Mouse (Mus musculus) myocyte (in vitro differentiated cells): Measurements from ENCODE around the gene Hsd17b14. TPM values are rescaled to one million over a fixed set of nuclear protein-coding genes. Genes with fewer than 3 reads are reported as not detected.
"Not testable (repeated sequence)": the region's sequence is repeated elsewhere in the genome, so short reads cannot be mapped to it uniquely, and the experiment has no call there.

Experiments
- H3K27me3 ChIP-seq: one replicate; pipeline ENCODE4 v1.6.1; 2011; ENCODE audit not compliant: control insufficient read depth, insufficient read depth, insufficient read length
- H3K36me3 ChIP-seq: one replicate; pipeline ENCODE4 v1.6.1; 2011; ENCODE audit not compliant: control insufficient read depth, insufficient read depth
- H3K4me2 ChIP-seq: one replicate; pipeline ENCODE4 v1.6.1; 2011; ENCODE audit warnings: low read depth, control low read depth
- H3K4me3 ChIP-seq: one replicate; pipeline ENCODE4 v1.5.1; 2011; ENCODE audit warnings: mild to moderate bottlenecking, control low read depth, moderate library complexity
- H3K79me2 ChIP-seq: one replicate; pipeline ENCODE4 v1.6.1; 2011; ENCODE audit not compliant: control insufficient read depth, insufficient read depth
- H3ac ChIP-seq: one replicate; pipeline ENCODE4 v1.6.1; 2011; ENCODE audit not compliant: control insufficient read depth, insufficient read length
- CEBPB ChIP-seq: IDR thresholded peaks from 2 replicates; pipeline ENCODE4 v1.6.1; 2011; ENCODE audit warnings: mild to moderate bottlenecking, moderate library complexity; ENCODE audit not compliant: poor library complexity, insufficient read depth, severe bottlenecking
- E2F4 ChIP-seq: IDR thresholded peaks from one replicate; pipeline ENCODE4 v1.6.1; 2011; ENCODE audit warnings: mild to moderate bottlenecking, control low read depth, moderate library complexity; ENCODE audit not compliant: insufficient read depth
- MAX ChIP-seq: IDR thresholded peaks from one replicate; pipeline ENCODE4 v1.6.1; 2011; ENCODE audit warnings: low read depth, mild to moderate bottlenecking, control low read depth
- MYOD1 ChIP-seq, 3 experiments: IDR thresholded peaks; one replicate each; pipeline ENCODE4 v1.6.1; 2011; ENCODE audit warnings: control low read depth in 2 of 3, low read depth in 2 of 3, mild to moderate bottlenecking in 2 of 3, moderate library complexity in 1 of 3; ENCODE audit not compliant: insufficient read length in 2 of 3, control insufficient read depth in 1 of 3
- MYOG ChIP-seq, 3 experiments: IDR thresholded peaks; one replicate each; pipeline ENCODE4 v1.6.1; 2011; ENCODE audit warnings: control low read depth in 2 of 3, low read depth in 2 of 3, mild to moderate bottlenecking in 2 of 3; ENCODE audit not compliant: insufficient read length in 2 of 3, control insufficient read depth in 1 of 3, insufficient read depth in 1 of 3
- POLR2A ChIP-seq: IDR thresholded peaks from one replicate; pipeline ENCODE4 v1.6.1; 2011; ENCODE audit warnings: low read depth, mild to moderate bottlenecking, control low read depth, moderate library complexity; ENCODE audit not compliant: insufficient read length
- POLR2AphosphoS2 ChIP-seq: IDR thresholded peaks from one replicate; pipeline ENCODE4 v1.6.1; 2011; ENCODE audit warnings: low read depth, control low read depth; ENCODE audit not compliant: insufficient read length
- REST ChIP-seq: IDR thresholded peaks from one replicate; pipeline ENCODE4 v1.6.1; 2011; ENCODE audit warnings: mild to moderate bottlenecking, control low read depth, moderate library complexity; ENCODE audit not compliant: insufficient read depth, insufficient read length
- SRF ChIP-seq: IDR thresholded peaks from one replicate; pipeline ENCODE4 v1.6.1; 2011; ENCODE audit warnings: low read depth; ENCODE audit not compliant: control insufficient read depth, insufficient read length
- TCF12 ChIP-seq: IDR thresholded peaks from one replicate; pipeline ENCODE4 v1.6.1; 2011; ENCODE audit warnings: mild to moderate bottlenecking, control low read depth; ENCODE audit not compliant: poor library complexity, insufficient read depth, severe bottlenecking
- TCF3 ChIP-seq: IDR thresholded peaks from one replicate; pipeline ENCODE4 v1.6.1; 2011; ENCODE audit warnings: low read depth, control low read depth; ENCODE audit not compliant: insufficient read length
- USF1 ChIP-seq: IDR thresholded peaks from one replicate; pipeline ENCODE4 v1.6.1; 2011; ENCODE audit warnings: low read depth, mild to moderate bottlenecking, control low read depth, moderate library complexity
- polyA plus RNA-seq: library from polyadenylated mRNA; unstranded; fragments of >200 nt; fragmentation: generic; extraction: Trizol; gene quantifications from one replicate; pipeline ENCODE4 v1.2.1, GENCODE M21; 2012; ENCODE audit warnings: missing spikeins

Hsd17b14 gene
- polyA plus RNA-seq, 1 experiment = 1.9 TPM

DNA sequence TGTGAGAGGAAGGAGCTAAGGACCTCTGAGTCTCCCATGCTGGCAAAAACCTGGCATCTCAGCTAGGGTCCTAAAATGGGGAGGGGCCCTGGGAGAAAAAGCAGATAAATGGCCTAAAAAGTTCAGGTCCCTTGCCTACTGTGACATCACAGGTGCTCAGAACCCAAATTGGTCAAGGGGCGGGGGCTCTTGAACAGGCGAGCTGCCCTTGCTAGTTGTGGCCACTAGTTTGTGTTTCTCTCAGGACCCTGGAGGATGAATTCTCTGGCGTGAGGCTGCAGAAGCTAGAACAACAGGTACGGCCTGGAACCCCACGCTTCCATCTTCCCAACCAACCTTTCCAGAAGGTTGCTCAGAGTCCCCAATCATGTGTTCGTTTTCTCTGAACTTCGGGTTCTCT, 40.3 kb upstream of the Hsd17b14 start:
- H3K4me3 ChIP-seq = no peak overlapping the region
- H3ac ChIP-seq = no peak overlapping the region
- no peak for TF ChIP-seq MAX
- no peak for TF ChIP-seq POLR2AphosphoS2
- no peak for TF ChIP-seq E2F4
- TF ChIP-seq MYOD1 (IDR thresholded peaks at IDR 0.05; ENCODE audit: control insufficient read depth in 1 of 3, insufficient read length in 2 of 3, low read depth in 2 of 3) = no peak
- TF ChIP-seq SRF = no peak
- TF ChIP-seq POLR2A = no peak
- TF ChIP-seq CEBPB = no peak
- no peak for TF ChIP-seq REST
- TF ChIP-seq TCF3 = no peak
- no peak for TF ChIP-seq TCF12
- TF ChIP-seq MYOG (IDR thresholded peaks at IDR 0.05; ENCODE audit: control insufficient read depth in 1 of 3, insufficient read depth in 1 of 3, insufficient read length in 2 of 3, low read depth in 2 of 3) = no peak
- no peak for TF ChIP-seq USF1

DNA sequence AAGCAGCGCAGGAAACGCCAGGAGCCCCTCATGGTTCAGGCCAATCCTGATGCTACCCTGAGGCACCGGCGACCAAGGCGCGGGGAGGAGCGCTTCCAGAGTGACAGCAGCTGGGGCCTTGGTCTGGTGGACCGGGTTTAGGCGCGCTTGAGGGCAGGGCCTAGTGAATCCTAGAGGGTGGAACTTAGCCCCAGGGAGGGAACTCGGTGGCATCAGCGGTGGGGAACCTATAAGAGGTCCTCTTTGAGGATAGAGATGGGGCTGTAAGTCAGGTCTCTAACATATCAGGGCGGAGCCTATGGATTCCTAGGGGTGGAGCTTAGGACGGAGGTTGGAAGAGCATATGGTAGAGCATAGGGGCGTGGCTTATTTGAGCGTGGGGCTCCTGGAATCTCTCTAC, 39.3 kb upstream of the Hsd17b14 start:
- no peaks in the 10 kb centered on the region for H3K27me3 ChIP-seq
- no peak overlapping the region for H3K4me3 ChIP-seq
- no peak overlapping the region for H3K4me2 ChIP-seq
- TF ChIP-seq TCF3 (no peak), REST (no peak), POLR2A (no peak), USF1 (no peak), TCF12 (no peak), MAX (no peak), MYOD1 (IDR thresholded peaks at IDR 0.05; ENCODE audit: control insufficient read depth in 1 of 3, insufficient read length in 2 of 3, low read depth in 2 of 3) (no peak), MYOG (IDR thresholded peaks at IDR 0.05; ENCODE audit: control insufficient read depth in 1 of 3, insufficient read depth in 1 of 3, insufficient read length in 2 of 3, low read depth in 2 of 3) (no peak), CEBPB (no peak), E2F4 (no peak), SRF (no peak), POLR2AphosphoS2 (no peak)
- H3ac ChIP-seq = no peak overlapping the region
- H3K79me2 ChIP-seq = no peaks in the 10 kb centered on the region
- H3K36me3 ChIP-seq = no peaks in the 10 kb centered on the region

More for the DNA sequence above, 40.3 kb upstream of the Hsd17b14 start:
- no peaks in the 10 kb centered on the region for H3K36me3 ChIP-seq
- no peaks in the 10 kb centered on the region for H3K27me3 ChIP-seq
- no peaks in the 10 kb centered on the region for H3K79me2 ChIP-seq
- no peak overlapping the region for H3K4me2 ChIP-seq

DNA sequence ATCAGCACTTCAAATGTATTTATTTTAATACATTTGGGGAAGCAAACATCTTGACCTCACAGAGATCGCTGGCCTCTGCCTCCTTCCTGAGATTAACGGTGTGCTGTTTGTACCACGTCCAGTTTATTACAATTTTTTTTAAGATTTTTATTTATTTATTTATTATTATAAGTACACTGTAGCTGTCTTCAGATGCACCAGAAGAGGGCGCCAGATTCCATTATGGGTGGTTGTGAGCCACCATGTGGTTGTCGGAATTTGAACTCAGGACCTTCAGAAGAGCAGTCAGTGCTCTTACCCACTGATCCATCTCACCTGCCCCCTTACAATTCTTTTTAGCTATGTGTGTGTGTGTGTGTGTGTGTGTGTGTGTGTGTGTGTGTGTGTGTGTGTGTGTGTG, 37.8 kb upstream of the Hsd17b14 start:
- not testable (repeated sequence) for H3K4me3 ChIP-seq, H3K36me3 ChIP-seq, H3K27me3 ChIP-seq, H3K4me2 ChIP-seq, H3K79me2 ChIP-seq, H3ac ChIP-seq

DNA sequence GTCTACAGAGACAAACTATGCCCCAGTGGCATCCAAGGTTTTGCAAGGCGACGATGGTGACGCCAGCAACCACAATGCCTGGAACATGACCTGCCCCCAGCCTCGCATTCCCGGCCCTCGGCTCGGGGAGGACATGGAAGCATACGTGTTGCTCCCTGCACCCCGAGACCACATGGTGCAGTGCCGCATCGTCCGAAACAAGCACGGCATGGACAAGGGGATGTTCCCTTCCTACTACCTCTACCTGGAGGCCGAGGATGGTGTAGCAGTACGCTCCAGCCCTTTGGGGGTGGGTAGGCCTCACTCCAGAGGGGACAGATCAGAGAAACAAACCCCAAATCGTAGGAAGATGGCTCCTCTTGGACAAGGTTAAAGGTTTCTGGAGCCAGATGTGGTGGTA, 36.1 kb upstream of the Hsd17b14 start:
- no peak for TF ChIP-seq SRF
- no peak for TF ChIP-seq USF1
- no peak for TF ChIP-seq POLR2AphosphoS2
- no peak for TF ChIP-seq E2F4
- no peak for TF ChIP-seq MYOD1 (IDR thresholded peaks at IDR 0.05; ENCODE audit: control insufficient read depth in 1 of 3, insufficient read length in 2 of 3, low read depth in 2 of 3)
- no peak for TF ChIP-seq TCF12
- no peak for TF ChIP-seq REST
- TF ChIP-seq MAX = no peak
- no peak for TF ChIP-seq CEBPB
- TF ChIP-seq TCF3 = no peak
- no peak for TF ChIP-seq MYOG (IDR thresholded peaks at IDR 0.05; ENCODE audit: control insufficient read depth in 1 of 3, insufficient read depth in 1 of 3, insufficient read length in 2 of 3, low read depth in 2 of 3)
- Histone ChIP-seq H3K4me3 (no peak overlapping the region), H3K36me3 (peaks cover 19% of the 10 kb centered on the region), H3K79me2 (peaks cover 5% of the 10 kb centered on the region), H3ac (no peak overlapping the region), H3K27me3 (no peaks in the 10 kb centered on the region), H3K4me2 (no peak overlapping the region)

DNA sequence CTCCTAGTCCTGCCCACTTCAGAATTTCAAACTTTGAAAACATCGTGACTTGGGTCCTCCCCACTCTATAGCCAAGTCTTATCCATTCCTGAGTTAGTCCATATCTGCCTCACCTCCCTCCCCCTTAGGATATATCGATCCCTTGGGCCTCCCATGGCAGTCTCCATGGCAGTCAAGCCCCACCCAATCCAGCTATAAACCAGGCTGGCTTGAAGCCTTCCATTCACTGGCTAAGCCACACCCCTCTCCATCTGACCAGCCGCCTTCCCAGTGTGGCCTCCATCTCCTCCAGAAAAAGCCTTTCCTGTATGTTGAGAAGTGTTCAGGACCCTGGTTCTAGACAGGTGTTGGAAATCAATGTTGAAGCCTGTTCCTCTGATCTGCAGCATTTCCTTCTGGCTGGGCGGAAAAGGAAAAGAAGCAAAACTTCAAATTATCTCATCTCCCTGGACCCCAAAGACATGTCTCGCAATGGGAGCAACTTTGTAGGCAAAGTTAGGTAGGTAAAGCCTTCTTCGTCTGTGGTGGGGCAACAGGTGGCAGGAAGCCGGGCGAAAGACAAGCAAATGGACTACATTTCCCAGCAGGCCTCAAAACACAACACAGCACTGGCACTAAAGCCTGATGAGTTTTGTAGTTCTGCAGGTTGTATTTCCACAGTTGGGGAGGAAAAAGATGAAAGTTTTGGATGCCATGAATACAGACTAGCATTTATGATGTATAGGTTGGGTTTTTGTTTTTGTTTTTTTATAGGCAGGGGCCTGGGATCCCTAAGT, 35.2 kb upstream of the Hsd17b14 start:
- no peak for TF ChIP-seq SRF
- peak in 1 of 3 experiments; percentile 19 for TF ChIP-seq MYOD1 (IDR thresholded peaks at IDR 0.05; ENCODE audit: control insufficient read depth in 1 of 3, insufficient read length in 2 of 3, low read depth in 2 of 3)
- H3K79me2 ChIP-seq = peaks cover 14% of the 10 kb centered on the region
- H3K27me3 ChIP-seq = no peaks in the 10 kb centered on the region
- no peak overlapping the region for H3K4me3 ChIP-seq
- H3K4me2 ChIP-seq = no peak overlapping the region
- H3ac ChIP-seq = no peak overlapping the region
- H3K36me3 ChIP-seq = peaks cover 25% of the 10 kb centered on the region
